Mouse (Mus musculus) G1E (cell line): ENCODE data around the gene Serpina9.

ENCODE experiments used
- CTCF ChIP-seq: IDR thresholded peaks from 2 replicates; pipeline ENCODE4 v1.5.1; 2012; ENCODE audit warnings: low read depth, low read length, inconsistent platforms, mixed read lengths
- POLR2AphosphoS5 ChIP-seq: IDR thresholded peaks from 2 replicates; pipeline ENCODE4 v1.6.1; 2012; ENCODE audit warnings: low read depth, low read length, inconsistent platforms; ENCODE audit not compliant: insufficient replicate concordance

DNA sequence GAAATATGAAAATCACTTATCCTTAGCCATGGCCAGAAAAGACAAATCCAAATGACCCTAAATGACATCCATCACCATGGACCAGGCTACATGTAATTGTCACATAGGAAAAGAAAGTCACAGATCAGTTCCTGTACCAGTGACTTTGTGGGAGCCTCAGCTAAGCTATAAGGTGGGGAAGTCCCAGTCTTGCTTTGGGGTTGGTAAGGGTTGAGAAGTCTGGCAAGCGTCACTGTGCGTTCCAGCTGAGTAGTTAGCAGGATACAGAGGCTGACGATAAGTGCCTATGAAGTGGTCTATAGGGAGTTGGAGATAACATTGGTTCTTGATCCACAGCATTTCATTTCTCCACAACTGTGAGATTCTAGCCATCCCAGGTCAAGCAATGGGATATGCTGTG lies 1.7 kb upstream of the Serpina9 start:
- TF ChIP-seq CTCF (no peak), POLR2AphosphoS5 (no peak)
